Comparison of ENCODE assay signal across 11 mouse cellular contexts in genomic region chr15:102366238-102366637, GRCm38 (mm10). TPM values are rescaled to one million over a fixed set of nuclear protein-coding genes. Genes with fewer than 3 reads are reported as not detected.
DNase-seq lines count a peak whose midpoint lies in the region; ATAC-seq lines count a peak whose summit lies in the region.
"Had no signal": no experiment of that assay in that cellular context is flagged by ENCODE, and none has a peak within 500 bp of the region (broad histone marks: within the 10 kb centered on the region; RNA-seq: fewer than 3 reads in every experiment).

No protein-coding gene starts in this region.

- peak overlapping the region; percentile 58 for H3K4me2 ChIP-seq in heart, embryonic 15.5 days
- H3K4me2 ChIP-seq in embryonic facial prominence, embryonic 11.5 days (ENCODE audit: low read depth, low read length) = peak overlapping the region; percentile 48
- H3K4me2 ChIP-seq in hindbrain, embryonic 16.5 days (ENCODE audit: low read length) = peak overlapping the region; percentile 55
- H3K4me2 ChIP-seq in midbrain, embryonic 15.5 days = peak overlapping the region; percentile 52

- H3K36me3 ChIP-seq in heart, embryonic 15.5 days = no peaks in the 10 kb centered on the region
- no peaks in the 10 kb centered on the region for H3K36me3 ChIP-seq in embryonic facial prominence, embryonic 11.5 days (replicated peaks; ENCODE audit: control insufficient read depth, insufficient read depth, low read depth, low read length)
- no peaks in the 10 kb centered on the region for H3K36me3 ChIP-seq in hindbrain, embryonic 16.5 days (ENCODE audit: control insufficient read depth, insufficient read depth, low read length)
- no peaks in the 10 kb centered on the region for H3K36me3 ChIP-seq in midbrain, embryonic 15.5 days (replicated peaks)

- WGBS in heart, embryonic 15.5 days = 12% methylated on average over 7 of the region's 7 CpGs
- WGBS in embryonic facial prominence, embryonic 11.5 days = 2% methylated on average over 7 of the region's 7 CpGs
- WGBS in hindbrain, embryonic 16.5 days = 5% methylated on average over 7 of the region's 7 CpGs
- 5% methylated on average over 7 of the region's 7 CpGs for WGBS in midbrain, embryonic 15.5 days

- no peak overlapping the region for H3K27ac ChIP-seq in heart, embryonic 15.5 days
- H3K27ac ChIP-seq in embryonic facial prominence, embryonic 11.5 days (replicated peaks; ENCODE audit: low read depth, low read length) = no peak overlapping the region
- H3K27ac ChIP-seq in hindbrain, embryonic 16.5 days (ENCODE audit: low read depth, low read length) = no peak overlapping the region
- no peak overlapping the region for H3K27ac ChIP-seq in midbrain, embryonic 15.5 days
- H3K27ac ChIP-seq: layer of hippocampus, adult 2 months had no signal

- no peaks in the 10 kb centered on the region for H3K9me3 ChIP-seq in heart, embryonic 15.5 days (replicated peaks)
- H3K9me3 ChIP-seq in embryonic facial prominence, embryonic 11.5 days (replicated peaks; ENCODE audit: control insufficient read depth, low read length) = no peaks in the 10 kb centered on the region
- no peaks in the 10 kb centered on the region for H3K9me3 ChIP-seq in hindbrain, embryonic 16.5 days (ENCODE audit: control insufficient read depth, low read length)
- no peaks in the 10 kb centered on the region for H3K9me3 ChIP-seq in midbrain, embryonic 15.5 days

- H3K4me1 ChIP-seq in heart, embryonic 15.5 days (replicated peaks) = peaks cover 31% of the 10 kb centered on the region
- peaks cover 15% of the 10 kb centered on the region for H3K4me1 ChIP-seq in embryonic facial prominence, embryonic 11.5 days (ENCODE audit: control insufficient read depth, insufficient read depth, low read length)
- peaks cover 8% of the 10 kb centered on the region for H3K4me1 ChIP-seq in hindbrain, embryonic 16.5 days (ENCODE audit: control insufficient read depth, insufficient read depth, low read depth, low read length)
- peaks cover 15% of the 10 kb centered on the region for H3K4me1 ChIP-seq in midbrain, embryonic 15.5 days

- no peak overlapping the region for H3K9ac ChIP-seq in heart, embryonic 15.5 days
- H3K9ac ChIP-seq in embryonic facial prominence, embryonic 11.5 days (replicated peaks; ENCODE audit: low read length) = peak overlapping the region; percentile 53
- peak overlapping the region; percentile 15; the same call in 1 of the 2 replicates for H3K9ac ChIP-seq in hindbrain, embryonic 16.5 days (ENCODE audit: low read depth, low read length)
- no peak overlapping the region for H3K9ac ChIP-seq in midbrain, embryonic 15.5 days

- DNase-seq in heart, postnatal 14 days = no peak
- DNase-seq in embryonic facial prominence, embryonic 11.5 days (ENCODE audit: low spot score) = no peak
- DNase-seq in layer of hippocampus, adult 9-10 months (ENCODE audit: low spot score) = no peak
- no peak for DNase-seq in MN1 (ENCODE audit: low spot score)
- no peak for DNase-seq in thymus, postnatal 25 days
- DNase-seq: cerebellum, adult 2 months had no signal

- H3K4me3 ChIP-seq in heart, embryonic 15.5 days = no peak overlapping the region
- peak overlapping the region; percentile 22 for H3K4me3 ChIP-seq in embryonic facial prominence, embryonic 11.5 days (ENCODE audit: low read depth, low read length)
- H3K4me3 ChIP-seq in hindbrain, embryonic 16.5 days (ENCODE audit: low read length) = no peak overlapping the region; the same call in 1 of the 2 replicates
- peak overlapping the region; percentile 27; the same call in 1 of the 2 replicates for H3K4me3 ChIP-seq in midbrain, embryonic 15.5 days
- H3K4me3 ChIP-seq: layer of hippocampus, adult 2 months had no signal

- intact Hi-C loops in heart, postnatal 14 days (cut with DNase I) = no loop called here

- peaks cover 45% of the 10 kb centered on the region for H3K27me3 ChIP-seq in heart, embryonic 15.5 days
- H3K27me3 ChIP-seq in embryonic facial prominence, embryonic 11.5 days (ENCODE audit: control insufficient read depth, insufficient read depth, low read length) = no peaks in the 10 kb centered on the region; the same call in 1 of the 2 replicates
- peaks cover 7% of the 10 kb centered on the region for H3K27me3 ChIP-seq in hindbrain, embryonic 16.5 days (replicated peaks; ENCODE audit: control insufficient read depth, insufficient read depth, low read length)
- peaks cover 21% of the 10 kb centered on the region for H3K27me3 ChIP-seq in midbrain, embryonic 15.5 days (replicated peaks)

- no peak for ATAC-seq in heart, embryonic 15.5 days (replicated peaks; ENCODE audit: insufficient number of reproducible peaks, insufficient read depth, low FRiP score, low read depth)
- no peak for ATAC-seq in embryonic facial prominence, embryonic 11.5 days (replicated peaks; ENCODE audit: insufficient number of reproducible peaks, low FRiP score, low TSS enrichment, low read depth)
- ATAC-seq in hindbrain, embryonic 16.5 days = no peak
- ATAC-seq in midbrain, embryonic 15.5 days (replicated peaks) = no peak

RNA-seq across cellular contexts. Expression of gene Sp7, which starts 0.7 kb away (rescaled TPM):
- polyA plus RNA-seq in heart, embryonic 15.5 days (2015; fragmentation: Nextera tagmentation; extraction: Ambion mirVana) = 0.15 and 0.22 TPM in 2 replicates
- total RNA-seq in heart, postnatal 14 days (2021) = not detected
- 2.4 and 3.0 TPM in 2 replicates for polyA plus RNA-seq in embryonic facial prominence, embryonic 11.5 days (2014; fragmentation: Nextera tagmentation; extraction: Ambion mirVana)
- 0.46 and 1.0 TPM in 2 replicates for polyA plus RNA-seq in hindbrain, embryonic 16.5 days (2015; fragmentation: Nextera tagmentation; extraction: Ambion mirVana)
- polyA plus RNA-seq in midbrain, embryonic 15.5 days (2015; fragmentation: Nextera tagmentation; extraction: Ambion mirVana) = 0.09 and 0.26 TPM in 2 replicates
- polyA plus RNA-seq: spleen, adult 2 months had no signal

RNA-seq across cellular contexts. Expression of gene Aaas, which starts 15.7 kb away (rescaled TPM):
- 39.1 and 52.4 TPM in 2 replicates for polyA plus RNA-seq in heart, embryonic 15.5 days (2015; fragmentation: Nextera tagmentation; extraction: Ambion mirVana)
- total RNA-seq in heart, postnatal 14 days (2021) = 10 to 100 TPM in 1 of 2 experiments, 1 to 10 TPM in 1; 9.5 to 15.2 TPM
- polyA plus RNA-seq in embryonic facial prominence, embryonic 11.5 days (2014; fragmentation: Nextera tagmentation; extraction: Ambion mirVana) = 98.3 and 102 TPM in 2 replicates
- polyA plus RNA-seq in hindbrain, embryonic 16.5 days (2015; fragmentation: Nextera tagmentation; extraction: Ambion mirVana) = 36.1 and 38.1 TPM in 2 replicates
- polyA plus RNA-seq in midbrain, embryonic 15.5 days (2015; fragmentation: Nextera tagmentation; extraction: Ambion mirVana) = 37.4 and 37.9 TPM in 2 replicates

RNA-seq across cellular contexts. Expression of gene Myg1, which starts 34.7 kb away (rescaled TPM):
- polyA plus RNA-seq in heart, embryonic 15.5 days (2015; fragmentation: Nextera tagmentation; extraction: Ambion mirVana) = 47.9 and 69.2 TPM in 2 replicates
- total RNA-seq in heart, postnatal 14 days (2021) = 10 to 100 TPM; 21.0 to 24.3 TPM
- 101 and 103 TPM in 2 replicates for polyA plus RNA-seq in embryonic facial prominence, embryonic 11.5 days (2014; fragmentation: Nextera tagmentation; extraction: Ambion mirVana)
- 88.1 and 99.0 TPM in 2 replicates for polyA plus RNA-seq in hindbrain, embryonic 16.5 days (2015; fragmentation: Nextera tagmentation; extraction: Ambion mirVana)
- 91.8 and 103 TPM in 2 replicates for polyA plus RNA-seq in midbrain, embryonic 15.5 days (2015; fragmentation: Nextera tagmentation; extraction: Ambion mirVana)

RNA-seq across cellular contexts. Expression of gene Sp1, which starts 39.7 kb away (rescaled TPM):
- 4.7 and 5.0 TPM in 2 replicates for polyA plus RNA-seq in heart, embryonic 15.5 days (2015; fragmentation: Nextera tagmentation; extraction: Ambion mirVana)
- total RNA-seq in heart, postnatal 14 days (2021) = 10 to 100 TPM; 47.5 to 52.3 TPM
- 12.8 and 13.9 TPM in 2 replicates for polyA plus RNA-seq in embryonic facial prominence, embryonic 11.5 days (2014; fragmentation: Nextera tagmentation; extraction: Ambion mirVana)
- 3.4 and 3.5 TPM in 2 replicates for polyA plus RNA-seq in hindbrain, embryonic 16.5 days (2015; fragmentation: Nextera tagmentation; extraction: Ambion mirVana)
- 3.4 and 4.1 TPM in 2 replicates for polyA plus RNA-seq in midbrain, embryonic 15.5 days (2015; fragmentation: Nextera tagmentation; extraction: Ambion mirVana)

RNA-seq across cellular contexts. Expression of gene Pfdn5, which starts 40.3 kb away (rescaled TPM):
- polyA plus RNA-seq in heart, embryonic 15.5 days (2015; fragmentation: Nextera tagmentation; extraction: Ambion mirVana) = 261 and 296 TPM in 2 replicates
- 100 to 1,000 TPM; 262 to 287 TPM for total RNA-seq in heart, postnatal 14 days (2021)
- 453 and 469 TPM in 2 replicates for polyA plus RNA-seq in embryonic facial prominence, embryonic 11.5 days (2014; fragmentation: Nextera tagmentation; extraction: Ambion mirVana)
- polyA plus RNA-seq in hindbrain, embryonic 16.5 days (2015; fragmentation: Nextera tagmentation; extraction: Ambion mirVana) = 448 and 464 TPM in 2 replicates
- polyA plus RNA-seq in midbrain, embryonic 15.5 days (2015; fragmentation: Nextera tagmentation; extraction: Ambion mirVana) = 450 and 466 TPM in 2 replicates

Comparison
In these comparisons a context has a peak if more than half of its experiments do, and no peak if none do; other contexts are left out.
1. H3K4me3 ChIP-seq: peak in embryonic facial prominence, embryonic 11.5 days (single experiment) and midbrain, embryonic 15.5 days (single experiment); none in heart, embryonic 15.5 days (single experiment) and hindbrain, embryonic 16.5 days (single experiment).
2. H3K9ac ChIP-seq: peak in embryonic facial prominence, embryonic 11.5 days (single experiment) and hindbrain, embryonic 16.5 days (single experiment); none in heart, embryonic 15.5 days (single experiment) and midbrain, embryonic 15.5 days (single experiment).
3. Peak in every context shown above with its lines, with median percentiles within 50 percentile points of each other: H3K4me2 ChIP-seq.